Mouse (Mus musculus) activated CD4-positive, CD25-positive, alpha-beta regulatory T cell, adult 4 months (primary cell): ENCODE data around the gene Ube2d1. TPM values are rescaled to one million over a fixed set of nuclear protein-coding genes. Genes with fewer than 3 reads are reported as not detected.

Source experiments
- ATAC-seq: one replicate; pipeline ENCODE4 v1.8.0; 2017
- polyA plus RNA-seq, 2 experiments: library from polyadenylated mRNA; unstranded; fragments of 100-300 nt; shearing (Covaris generic); gene quantifications; one replicate each; pipeline ENCODE4 v1.2.1; 2017

Gene Ube2d1
- 10 to 100 TPM; 17.8 to 19.7 TPM for polyA plus RNA-seq

GRCm38 (mm10) chr10:71285126-71285580 is at the start of gene Ube2d1:
Gene Ube2d1, minus strand, starts transcription at chr10:71285262.
- ATAC-seq: peak; percentile 85

GRCm38 (mm10) chr10:71332859-71333258 is 47.8 kb upstream of the Ube2d1 start:
- ATAC-seq: no peak

GRCm38 (mm10) chr10:71332376-71332775 is 47.3 kb upstream of the Ube2d1 start:
- no peak for ATAC-seq

- ATAC-seq: no peak
Measured at GRCm38 (mm10) chr10:71331908-71332307, 46.8 kb upstream of the Ube2d1 start.

DNA sequence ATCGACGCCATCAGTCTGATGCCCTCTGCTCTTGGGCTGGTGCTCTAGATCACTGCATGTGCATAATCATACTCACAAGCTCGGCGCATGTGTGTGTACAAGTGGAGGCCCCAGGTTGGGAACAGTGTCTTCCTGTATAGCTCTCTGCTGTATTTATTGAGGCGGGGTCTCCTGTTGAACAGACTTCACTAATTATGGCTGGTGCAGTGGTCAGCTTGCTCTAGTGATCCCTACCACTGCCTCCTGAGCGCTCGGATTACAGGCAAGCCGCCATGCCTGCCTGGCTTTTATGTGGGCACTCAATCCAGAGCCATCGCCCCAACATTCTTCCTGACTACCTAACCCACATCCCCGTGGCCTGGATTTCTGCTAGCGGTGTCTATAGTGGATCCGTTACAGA is 45.0 kb upstream of the Ube2d1 start:
- no peak for ATAC-seq

- no peak for ATAC-seq
Measured at GRCm38 (mm10) chr10:71329295-71329694, 44.2 kb upstream of the Ube2d1 start.

- no peak for ATAC-seq
Measured at GRCm38 (mm10) chr10:71328870-71329269, 43.8 kb upstream of the Ube2d1 start.

DNA sequence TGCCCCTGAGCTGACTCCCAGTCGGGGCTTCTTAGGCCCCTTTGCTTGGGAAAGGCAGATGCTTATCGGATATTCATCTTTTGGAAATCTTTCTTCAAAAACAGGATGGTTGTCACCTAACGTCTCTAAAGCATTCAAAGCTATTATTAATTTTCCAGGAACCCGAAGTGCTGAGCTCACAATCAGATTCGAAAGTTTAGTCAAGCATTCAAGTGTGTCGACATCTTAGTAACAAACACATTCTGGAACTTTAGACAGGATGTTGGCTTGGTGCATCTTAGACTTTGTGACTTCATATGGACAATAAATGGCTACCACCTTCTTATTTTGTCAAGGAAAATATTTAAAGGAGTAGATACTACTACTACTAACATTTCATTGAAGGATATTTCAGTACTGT is 43.3 kb upstream of the Ube2d1 start:
- no peak for ATAC-seq

GRCm38 (mm10) chr10:71327386-71327785 is 42.3 kb upstream of the Ube2d1 start:
- ATAC-seq: no peak

DNA sequence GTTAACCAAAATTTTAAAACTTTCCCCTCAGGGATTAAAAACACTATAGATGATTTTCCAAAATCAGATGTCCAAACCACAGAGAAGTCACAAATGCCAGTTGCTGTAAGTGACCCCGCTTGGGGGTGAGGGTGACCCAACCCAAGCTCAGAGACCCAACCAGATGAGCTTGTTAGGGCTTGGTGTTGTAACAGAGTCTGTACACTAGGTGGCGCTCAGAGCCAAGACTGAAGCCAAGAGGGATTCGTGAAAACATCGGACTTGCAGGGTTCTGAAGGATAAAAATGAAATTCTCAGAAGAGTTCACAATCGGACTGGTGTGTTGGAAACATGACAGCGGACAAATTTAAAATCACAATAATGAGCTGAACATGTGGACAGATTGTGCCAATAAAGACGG is 41.7 kb upstream of the Ube2d1 start:
- ATAC-seq: peak; percentile 79

GRCm38 (mm10) chr10:71326123-71326522 is 41.1 kb upstream of the Ube2d1 start:
- ATAC-seq: no peak

DNA sequence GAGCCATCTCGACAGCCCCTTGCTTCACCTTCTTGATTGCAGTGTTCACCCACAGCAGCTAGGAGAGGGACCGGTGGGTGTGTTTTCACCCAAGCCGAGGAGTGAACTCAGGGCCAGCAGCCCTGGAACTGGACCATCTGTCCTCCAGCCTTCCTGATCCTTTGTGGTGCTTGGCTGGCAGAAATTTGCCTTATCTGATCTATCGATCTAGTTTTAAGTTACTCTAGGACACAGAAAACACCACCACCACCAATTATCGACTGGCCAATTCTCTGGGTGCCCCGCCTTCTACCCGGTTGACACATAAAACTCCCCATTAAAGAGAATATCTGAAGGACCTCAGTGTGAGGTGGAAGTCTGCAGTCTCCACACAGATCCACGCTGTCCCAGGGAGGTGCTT is 38.6 kb upstream of the Ube2d1 start:
- ATAC-seq: no peak

DNA sequence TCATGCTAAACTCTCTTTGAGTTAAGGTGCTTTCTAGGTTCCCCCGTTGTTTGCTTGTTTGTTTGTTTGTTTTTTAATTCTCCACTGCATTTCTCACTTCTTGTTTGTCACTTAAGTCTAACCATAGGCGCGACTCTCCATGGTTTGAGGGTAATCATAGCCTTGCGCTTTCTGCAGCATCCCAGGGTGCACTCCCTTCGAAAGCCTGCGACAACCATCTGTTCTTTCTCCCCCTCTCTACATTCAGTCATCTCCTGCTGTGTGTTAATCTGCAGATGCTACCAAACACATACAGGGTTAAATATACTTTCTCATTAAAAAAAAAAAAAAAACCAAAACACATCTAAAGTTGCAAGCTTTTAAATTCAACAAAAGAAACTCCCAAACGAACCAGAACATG is 31.4 kb upstream of the Ube2d1 start:
- no peak for ATAC-seq

DNA sequence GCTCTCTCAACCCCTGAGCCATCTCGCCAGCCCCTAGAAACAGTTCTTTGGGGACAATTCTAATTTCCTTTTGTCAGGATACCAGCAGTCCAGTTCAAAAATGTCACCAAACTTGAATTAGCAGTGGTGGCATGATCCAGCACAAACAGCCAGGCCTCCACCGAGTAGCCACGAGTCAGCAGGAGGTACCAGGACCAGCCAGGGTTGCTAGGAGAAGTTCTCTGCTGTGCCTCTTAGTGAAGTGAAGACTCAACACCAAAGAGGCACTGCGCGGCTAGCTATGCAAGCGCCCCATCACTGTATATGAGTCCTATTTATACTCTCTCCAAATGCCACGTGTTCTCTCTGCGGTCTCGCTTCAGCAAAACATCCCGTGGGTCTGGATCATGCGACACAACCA is 31.0 kb upstream of the Ube2d1 start:
- no peak for ATAC-seq

DNA sequence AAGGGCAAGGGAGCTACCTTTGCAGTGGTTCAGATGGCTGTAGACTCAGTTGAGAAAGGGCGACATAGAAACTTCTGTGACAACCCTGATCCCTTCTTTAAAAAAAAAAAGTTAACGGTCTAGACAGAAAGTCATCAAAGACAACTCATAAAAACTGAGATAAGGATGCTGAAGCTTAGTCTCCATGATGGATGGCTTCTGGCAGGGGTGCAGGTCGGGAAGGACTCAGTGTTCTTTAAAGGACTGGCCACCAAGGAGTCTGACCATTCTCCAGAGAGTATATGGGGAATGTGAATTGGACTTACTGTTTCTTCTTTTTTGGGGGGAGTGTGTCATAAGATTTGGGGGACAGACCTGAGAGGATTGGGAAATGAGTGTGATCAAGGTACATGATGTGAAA is 29.5 kb upstream of the Ube2d1 start:
- ATAC-seq: no peak

DNA sequence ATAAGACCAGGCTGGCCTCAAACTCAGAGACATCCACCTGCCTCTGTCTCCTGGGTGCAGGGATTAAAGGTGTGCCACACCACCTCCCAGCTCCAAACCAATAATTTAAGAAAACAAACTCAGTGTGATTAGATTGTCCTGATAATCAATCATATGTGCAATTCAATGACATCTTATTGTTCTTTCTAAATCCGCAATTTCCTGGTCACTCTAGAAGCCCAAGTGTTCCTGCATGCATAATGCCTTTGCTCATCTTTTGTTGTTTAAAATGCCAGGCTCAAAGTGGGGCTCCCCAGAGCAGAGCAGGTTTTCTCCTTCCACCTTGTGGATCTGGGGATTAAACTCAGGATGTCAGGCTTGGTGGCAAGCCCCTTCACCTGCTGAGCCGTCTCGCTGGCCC is 25.2 kb upstream of the Ube2d1 start:
- no peak for ATAC-seq

GRCm38 (mm10) chr10:71308199-71308598 is 23.1 kb upstream of the Ube2d1 start:
- ATAC-seq: no peak

DNA sequence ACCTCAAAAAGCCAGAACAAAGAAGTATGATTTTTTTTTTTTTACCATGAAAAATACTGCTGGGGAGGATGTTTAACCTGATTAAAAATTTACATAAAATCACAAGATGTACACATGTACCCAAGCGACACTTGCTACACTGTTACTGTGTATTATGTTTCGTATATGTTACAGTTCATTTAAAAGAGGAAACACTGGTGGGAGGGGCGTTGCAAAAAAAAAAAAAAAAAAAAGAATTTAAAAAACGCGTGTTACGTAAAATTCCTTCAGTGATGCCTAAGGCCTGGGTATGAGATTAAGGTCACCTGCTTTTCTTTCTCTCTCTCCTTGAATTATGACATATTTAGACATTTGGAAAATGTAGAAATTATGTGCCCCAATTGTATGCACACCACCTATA is 21.7 kb upstream of the Ube2d1 start:
- ATAC-seq: no peak

- peak; percentile 84 for ATAC-seq
Measured at GRCm38 (mm10) chr10:71306190-71306589, 21.1 kb upstream of the Ube2d1 start.

DNA sequence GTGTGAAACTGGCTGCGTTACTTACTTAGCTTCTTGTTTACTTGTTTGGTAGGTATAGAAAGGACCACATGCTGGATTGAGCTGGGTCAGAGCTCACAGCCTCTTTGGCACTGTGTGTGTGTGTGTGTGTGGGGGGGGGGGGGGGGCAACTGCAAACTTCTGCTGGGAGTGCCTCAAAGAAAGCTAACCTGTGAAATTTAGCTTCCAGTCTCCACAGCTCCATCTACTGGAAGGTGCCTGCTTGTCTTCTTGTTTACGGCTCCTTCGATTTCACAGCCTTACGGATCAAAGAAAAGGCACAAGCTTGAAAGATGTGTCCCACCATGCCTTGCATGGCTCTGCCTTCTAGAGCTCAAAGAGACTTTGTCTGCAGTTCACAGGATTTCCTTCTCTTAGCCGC is 17.4 kb upstream of the Ube2d1 start:
- ATAC-seq: peak; percentile 44

DNA sequence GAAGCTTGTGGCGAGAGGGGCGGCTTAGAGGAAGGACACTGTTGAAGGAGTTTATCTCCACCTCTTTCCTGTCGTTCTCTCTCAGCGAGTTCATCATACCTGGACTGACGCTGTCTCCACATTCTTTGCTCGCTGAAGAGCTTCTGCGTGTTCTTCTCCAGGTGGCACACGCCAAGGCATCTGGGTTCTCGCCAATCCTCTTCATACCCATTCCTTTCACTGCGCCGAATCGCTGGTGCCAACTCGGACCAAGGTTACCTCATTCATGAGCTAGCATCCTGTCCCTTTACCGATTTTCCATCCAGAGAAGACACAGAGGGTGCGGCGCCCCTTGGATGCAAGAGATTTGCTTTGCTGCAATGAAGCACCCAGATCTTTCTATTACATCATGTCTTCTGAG is 15.1 kb upstream of the Ube2d1 start:
- no peak for ATAC-seq

DNA sequence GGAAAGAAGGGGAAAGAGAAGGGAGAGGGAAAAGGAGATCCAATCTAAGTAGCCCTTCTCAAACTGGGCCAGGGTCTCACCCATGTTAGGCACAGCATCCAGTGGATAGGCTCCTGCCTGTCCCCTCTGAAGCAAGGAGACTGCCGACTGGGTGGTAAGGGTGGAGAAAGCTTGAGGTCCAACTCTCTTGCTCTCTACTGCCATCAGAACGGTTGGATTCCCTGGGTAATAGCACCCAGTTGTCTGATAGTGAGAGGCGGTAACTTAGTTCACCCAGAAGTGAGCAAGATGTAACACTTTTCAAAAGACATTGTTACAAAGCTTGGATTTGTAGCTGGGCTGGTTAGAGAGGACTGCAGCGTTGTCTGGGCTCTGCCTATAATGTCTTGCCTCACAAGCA is 8.2 kb upstream of the Ube2d1 start:
- ATAC-seq: no peak

DNA sequence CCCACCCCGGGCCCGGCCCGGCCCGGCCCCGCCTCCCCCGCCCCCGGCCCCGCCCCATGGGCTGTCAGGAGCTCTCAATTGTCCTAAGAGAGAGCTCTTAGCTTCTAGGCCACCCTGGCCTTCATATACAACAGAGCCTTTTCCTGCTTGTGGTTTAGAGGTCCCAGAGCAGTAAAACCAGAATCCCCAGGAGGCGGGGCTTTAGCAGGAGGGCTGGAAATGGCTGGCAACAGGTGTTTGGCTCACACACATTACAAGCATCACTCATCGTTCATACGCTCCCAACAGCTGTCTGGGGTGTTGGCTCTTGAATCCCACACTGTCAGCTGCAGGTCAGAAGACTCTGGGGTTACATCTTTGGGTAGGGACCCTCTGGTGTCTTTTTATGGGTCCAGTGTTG is 7.2 kb upstream of the Ube2d1 start:
- ATAC-seq: peak; percentile 28

- ATAC-seq: peak; percentile 23
Measured at GRCm38 (mm10) chr10:71291801-71292200, 6.7 kb upstream of the Ube2d1 start.

- ATAC-seq: no peak
Measured at GRCm38 (mm10) chr10:71291179-71291661, 6.2 kb upstream of the Ube2d1 start.
